Mouse (Mus musculus): ENCODE results near the gene Rps6ka5. TPM values are rescaled to one million over a fixed set of nuclear protein-coding genes. Genes with fewer than 3 reads are reported as not detected.
A peak's percentile ranks its signal among the peaks of the same experiment; 100 is the strongest.

The Rps6ka5 gene
- total RNA-seq, 2 experiments from 2014 or later, result 25.7 to 26.0 TPM

- H3K4me3 ChIP-seq, result no peak overlapping the region
- H3K27ac ChIP-seq, result no peak overlapping the region
- no peak for DNase-seq (ENCODE audit: low spot score in 2 of 2)
- no peak for TF ChIP-seq CTCF (conservative IDR thresholded peaks at IDR 0.05)
Observed at GRCm38 (mm10) chr12:100525939-100526338, 200.8 kb downstream of the Rps6ka5 start.

GRCm38 (mm10) chr12:100520794-100521186 lies 206.0 kb downstream of the Rps6ka5 start, which contains the start of gene Ttc7b:
Gene Ttc7b (minus strand): TSS chr12:100520826.
- DNase-seq (ENCODE audit: low spot score in 2 of 2), result peak in 1 of 2 experiments; percentile 55
- H3K4me3 ChIP-seq, result peak within 1 kb of the TSS; percentile 80
- peak; percentile 68 for TF ChIP-seq CTCF (conservative IDR thresholded peaks at IDR 0.05)

GRCm38 (mm10) chr12:100520077-100520793 lies 206.5 kb downstream of the Rps6ka5 start:
- no peak for TF ChIP-seq CTCF (conservative IDR thresholded peaks at IDR 0.05)
- Histone ChIP-seq H3K4me3 (peak overlapping the region; percentile 80), H3K27ac (peak overlapping the region; percentile 93)
- DNase-seq (ENCODE audit: low spot score in 2 of 2), result peak in 1 of 2 experiments; percentile 35

More at GRCm38 (mm10) chr12:100520794-100521186, 206.0 kb downstream of the Rps6ka5 start, which contains the start of gene Ttc7b:
- peak within 1 kb of the TSS; percentile 93 for H3K27ac ChIP-seq

- H3K4me3 ChIP-seq, result peak overlapping the region; percentile 80
- DNase-seq (ENCODE audit: low spot score in 2 of 2), result no peak
- peak overlapping the region; percentile 93 for H3K27ac ChIP-seq
- TF ChIP-seq CTCF (conservative IDR thresholded peaks at IDR 0.05), result peak; percentile 27; the same call in 1 of the 2 replicates
Observed at GRCm38 (mm10) chr12:100519684-100520076, 207.1 kb downstream of the Rps6ka5 start.

- TF ChIP-seq CTCF (conservative IDR thresholded peaks at IDR 0.05), result no peak; the same call in 1 of the 2 replicates
- DNase-seq (ENCODE audit: low spot score in 2 of 2), result no peak
- H3K4me3 ChIP-seq, result no peak overlapping the region
- no peak overlapping the region for H3K27ac ChIP-seq
Observed at GRCm38 (mm10) chr12:100517371-100517770, 209.4 kb downstream of the Rps6ka5 start.

- TF ChIP-seq CTCF (conservative IDR thresholded peaks at IDR 0.05), result no peak
- Histone ChIP-seq H3K27ac (no peak overlapping the region), H3K4me3 (no peak overlapping the region)
- no peak for DNase-seq (ENCODE audit: low spot score in 2 of 2)
Observed at GRCm38 (mm10) chr12:100516161-100516838, 210.5 kb downstream of the Rps6ka5 start.

- TF ChIP-seq CTCF (conservative IDR thresholded peaks at IDR 0.05), result no peak
- Histone ChIP-seq H3K4me3 (no peak overlapping the region), H3K27ac (no peak overlapping the region)
- no peak for DNase-seq (ENCODE audit: low spot score in 2 of 2)
Observed at GRCm38 (mm10) chr12:100515493-100515892, 211.3 kb downstream of the Rps6ka5 start.

- TF ChIP-seq CTCF (conservative IDR thresholded peaks at IDR 0.05), result no peak
Observed at GRCm38 (mm10) chr12:100514611-100515010, 212.2 kb downstream of the Rps6ka5 start.

GRCm38 (mm10) chr12:100513131-100513530 lies 213.7 kb downstream of the Rps6ka5 start:
- no peak for DNase-seq (ENCODE audit: low spot score in 2 of 2)
- H3K4me3 ChIP-seq, result no peak overlapping the region
- TF ChIP-seq CTCF (conservative IDR thresholded peaks at IDR 0.05), result no peak
- H3K27ac ChIP-seq, result no peak overlapping the region

More at GRCm38 (mm10) chr12:100514611-100515010, 212.2 kb downstream of the Rps6ka5 start:
- DNase-seq (ENCODE audit: low spot score in 2 of 2), result no peak
- no peak overlapping the region for H3K27ac ChIP-seq
- no peak overlapping the region for H3K4me3 ChIP-seq

GRCm38 (mm10) chr12:100512641-100513040 lies 214.1 kb downstream of the Rps6ka5 start:
- no peak for DNase-seq (ENCODE audit: low spot score in 2 of 2)

GRCm38 (mm10) chr12:100509615-100510282 lies 217.0 kb downstream of the Rps6ka5 start:
- TF ChIP-seq CTCF (conservative IDR thresholded peaks at IDR 0.05), result no peak
- no peak overlapping the region for H3K27ac ChIP-seq
- DNase-seq (ENCODE audit: low spot score in 2 of 2), result no peak
- no peak overlapping the region for H3K4me3 ChIP-seq

More at GRCm38 (mm10) chr12:100512641-100513040, 214.1 kb downstream of the Rps6ka5 start:
- H3K4me3 ChIP-seq, result no peak overlapping the region
- no peak for TF ChIP-seq CTCF (conservative IDR thresholded peaks at IDR 0.05)
- no peak overlapping the region; the same call in 1 of the 2 replicates for H3K27ac ChIP-seq

- no peak for TF ChIP-seq CTCF (conservative IDR thresholded peaks at IDR 0.05)
- no peak overlapping the region for H3K27ac ChIP-seq
- no peak for DNase-seq (ENCODE audit: low spot score in 2 of 2)
- H3K4me3 ChIP-seq, result no peak overlapping the region
Observed at GRCm38 (mm10) chr12:100508668-100509067, 218.1 kb downstream of the Rps6ka5 start.

- Histone ChIP-seq H3K4me3 (no peak overlapping the region), H3K27ac (no peak overlapping the region)
- no peak for TF ChIP-seq CTCF (conservative IDR thresholded peaks at IDR 0.05)
- DNase-seq (ENCODE audit: low spot score in 2 of 2), result no peak
Observed at GRCm38 (mm10) chr12:100505484-100505883, 221.3 kb downstream of the Rps6ka5 start.
